Mouse (Mus musculus): ENCODE results near the gene 6330409D20Rik.

The 6330409D20Rik gene

DNA sequence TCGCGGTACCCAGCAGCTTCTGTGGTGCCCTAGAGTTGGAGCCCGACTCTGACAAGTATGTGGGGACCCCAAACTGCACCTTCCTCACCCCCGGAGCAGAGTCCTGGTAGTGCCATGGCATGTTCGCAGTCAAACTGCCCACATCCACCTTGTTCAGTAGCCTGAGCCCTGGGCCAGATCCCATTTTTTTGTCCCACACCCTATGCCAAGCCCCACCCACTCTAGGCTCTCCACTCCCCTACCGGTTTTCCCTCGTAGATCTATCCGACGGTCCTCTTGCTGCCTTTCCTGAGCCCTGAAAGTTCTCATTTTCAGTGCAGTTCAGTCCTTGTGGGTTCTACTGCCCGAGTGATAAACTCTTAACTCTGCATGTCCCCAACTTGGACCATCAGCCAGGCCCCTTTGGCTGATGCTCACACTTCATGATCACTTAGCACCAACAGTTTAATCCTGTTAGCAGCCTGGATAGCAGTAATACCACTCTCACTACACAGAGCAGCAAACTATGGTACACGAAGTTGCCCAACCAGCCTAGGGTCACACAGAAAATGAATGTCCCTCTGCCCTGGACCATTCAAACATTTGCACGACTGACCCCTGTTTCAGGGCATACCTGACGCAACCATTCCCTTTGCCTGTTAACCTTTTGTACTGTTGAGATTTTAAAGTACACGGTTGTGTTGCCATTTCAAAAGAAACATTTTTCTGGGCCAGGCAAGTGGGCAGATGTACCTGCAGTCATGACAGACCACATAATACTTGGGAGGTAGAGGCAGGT lies 39.7 kb downstream of the 6330409D20Rik start:
- no peak for DNase-seq (ENCODE audit: low read depth, low spot score)

DNA sequence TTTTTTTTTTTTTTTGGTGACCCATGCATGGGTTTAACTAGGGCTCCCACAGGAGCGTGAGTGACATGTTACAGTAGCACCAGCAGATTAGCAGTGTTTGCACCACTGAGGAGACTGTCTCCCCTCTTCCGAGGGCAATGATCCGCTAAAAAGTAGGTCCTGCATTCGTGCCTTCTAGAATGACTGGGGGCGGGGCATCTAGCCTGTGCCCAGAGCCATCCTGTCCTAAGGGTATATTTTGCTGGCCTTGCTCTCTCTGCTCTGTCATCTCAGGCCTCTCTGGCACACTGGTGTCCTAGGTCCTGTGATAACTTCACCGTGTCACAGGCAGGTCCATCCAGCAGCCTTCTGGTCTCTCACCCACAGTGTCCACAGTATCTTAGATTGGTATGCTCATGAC lies 41.1 kb downstream of the 6330409D20Rik start:
- no peak for DNase-seq (ENCODE audit: low read depth, low spot score)

DNA sequence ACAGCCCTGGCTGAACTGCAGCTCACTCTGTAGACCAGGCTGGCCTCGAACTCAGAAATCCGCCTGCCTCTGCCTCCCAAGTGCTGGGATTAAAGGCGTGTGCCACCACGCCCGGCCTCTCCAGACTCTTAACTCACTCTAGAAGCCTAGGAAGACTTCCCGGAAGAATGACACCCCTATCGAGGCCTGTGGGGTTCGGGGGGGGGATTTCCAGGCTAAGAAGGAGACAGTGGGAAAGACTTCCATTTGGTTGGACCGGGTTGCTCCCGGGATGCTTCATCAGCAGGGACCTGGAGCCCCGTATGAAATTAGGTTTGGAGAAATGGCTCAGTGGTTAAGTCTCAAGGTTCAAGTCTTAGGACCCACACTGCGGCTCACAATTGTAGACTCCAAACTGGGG lies 46.1 kb downstream of the 6330409D20Rik start:
- DNase-seq (ENCODE audit: low read depth, low spot score), result no peak

DNA sequence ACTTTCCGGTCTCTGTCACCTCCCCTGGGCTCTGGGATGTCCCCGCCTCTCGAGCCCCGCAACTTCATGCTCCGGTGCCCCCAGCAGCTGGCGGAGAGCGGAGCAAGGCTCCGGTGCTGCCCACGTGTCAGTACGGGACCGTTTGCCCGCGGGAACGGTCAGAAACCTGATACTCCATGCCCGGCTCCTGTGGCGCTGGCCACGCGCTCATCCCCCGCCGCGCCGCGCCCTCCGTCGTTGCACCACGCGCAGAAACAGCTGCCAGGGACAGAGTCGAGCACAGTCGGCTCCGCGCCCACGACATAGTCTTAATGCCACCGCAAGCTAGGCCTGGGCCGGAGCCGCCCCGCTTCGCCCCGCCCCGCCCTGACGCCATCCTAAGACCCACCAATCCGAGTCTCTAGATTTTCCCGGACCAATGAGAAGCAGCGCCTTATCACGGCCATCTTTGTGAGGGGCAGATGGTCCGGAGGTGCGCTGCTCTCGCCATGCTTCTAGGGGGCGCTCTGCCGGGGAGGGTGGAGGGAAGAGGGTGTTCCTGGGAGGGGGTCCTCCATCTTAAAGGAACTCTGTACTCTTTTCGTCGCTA lies 46.9 kb downstream of the 6330409D20Rik start:
- DNase-seq (ENCODE audit: low read depth, low spot score), result peak; percentile 98

DNA sequence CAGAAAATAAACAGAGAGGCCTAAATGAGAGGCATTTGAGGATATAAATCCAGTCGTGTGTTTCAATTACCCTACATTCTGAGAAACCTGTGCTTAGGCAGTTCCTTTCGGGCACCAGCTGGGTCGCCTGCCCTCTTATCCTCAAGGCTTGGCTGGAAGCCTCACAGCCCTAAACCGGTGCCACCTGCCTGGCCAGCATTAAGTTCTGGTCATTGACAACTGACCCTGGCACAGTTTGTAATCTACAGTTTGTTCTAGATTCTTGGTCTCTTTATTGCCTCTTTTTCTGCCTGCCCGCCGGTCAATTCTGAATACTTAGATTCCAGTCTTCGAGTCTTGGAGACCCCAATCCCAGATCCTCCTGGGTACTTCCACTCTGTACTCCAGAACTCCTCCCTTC lies 47.5 kb downstream of the 6330409D20Rik start:
- DNase-seq (ENCODE audit: low read depth, low spot score), result peak; percentile 28

DNA sequence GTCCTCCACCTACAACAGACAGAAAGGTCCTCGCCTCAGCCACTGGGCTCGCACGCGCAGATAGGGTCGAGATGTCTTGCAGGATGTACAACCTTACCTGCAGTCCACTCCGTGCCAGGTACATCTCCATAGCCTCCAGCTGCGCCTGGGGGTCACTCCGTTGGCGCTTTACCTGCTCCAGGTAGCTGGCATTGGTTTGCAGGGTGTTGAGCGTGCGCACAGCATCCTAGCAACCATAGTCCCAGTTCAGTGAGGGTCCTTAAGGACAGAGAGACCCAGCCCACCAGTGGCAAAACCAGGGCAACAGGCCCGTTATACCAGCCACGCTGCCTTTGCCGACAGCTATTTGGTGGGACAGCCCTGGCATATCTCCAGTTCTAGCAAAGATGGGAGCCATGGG lies 48.3 kb downstream of the 6330409D20Rik start:
- no peak for DNase-seq (ENCODE audit: low read depth, low spot score)

DNA sequence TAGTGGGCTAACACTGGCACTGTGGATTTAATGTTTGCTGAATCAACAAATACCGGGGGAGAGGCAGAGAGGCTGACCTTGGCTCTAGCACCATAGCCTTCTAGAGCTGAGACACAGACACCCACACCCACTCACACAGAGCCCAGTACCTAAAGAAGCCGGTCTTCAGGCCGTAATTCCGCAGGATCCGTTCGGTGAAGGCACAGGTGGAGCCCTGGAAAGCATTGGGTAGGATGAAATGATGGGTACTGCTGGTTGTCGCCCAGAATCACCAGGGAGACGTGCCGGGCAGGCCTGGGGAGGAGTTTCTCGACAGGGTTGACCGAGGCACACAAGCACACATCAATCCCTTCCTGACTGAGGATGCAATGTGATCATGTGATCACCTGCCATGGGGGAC lies 49.8 kb downstream of the 6330409D20Rik start:
- no peak for DNase-seq (ENCODE audit: low read depth, low spot score)

DNA sequence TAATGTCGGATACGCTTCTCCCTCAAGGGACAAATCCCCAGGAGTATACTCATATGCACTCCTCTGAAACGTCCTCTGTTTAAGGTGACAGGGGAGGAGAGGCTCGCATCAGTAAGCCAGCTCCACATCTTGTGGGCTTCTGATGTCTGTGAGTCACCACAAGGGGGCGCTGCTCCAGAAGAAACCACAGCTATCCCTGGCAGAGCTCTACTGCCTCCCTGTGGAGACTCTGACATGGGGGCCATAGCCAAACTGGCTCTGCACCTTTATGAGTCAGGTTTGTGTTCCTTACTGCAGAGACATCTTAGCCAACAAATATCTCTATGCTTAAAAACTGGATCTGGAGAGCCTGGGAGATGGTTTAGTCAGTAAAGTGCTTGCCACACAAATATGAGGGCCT lies 51.4 kb downstream of the 6330409D20Rik start:
- peak; percentile 89 for DNase-seq (ENCODE audit: low read depth, low spot score)

DNA sequence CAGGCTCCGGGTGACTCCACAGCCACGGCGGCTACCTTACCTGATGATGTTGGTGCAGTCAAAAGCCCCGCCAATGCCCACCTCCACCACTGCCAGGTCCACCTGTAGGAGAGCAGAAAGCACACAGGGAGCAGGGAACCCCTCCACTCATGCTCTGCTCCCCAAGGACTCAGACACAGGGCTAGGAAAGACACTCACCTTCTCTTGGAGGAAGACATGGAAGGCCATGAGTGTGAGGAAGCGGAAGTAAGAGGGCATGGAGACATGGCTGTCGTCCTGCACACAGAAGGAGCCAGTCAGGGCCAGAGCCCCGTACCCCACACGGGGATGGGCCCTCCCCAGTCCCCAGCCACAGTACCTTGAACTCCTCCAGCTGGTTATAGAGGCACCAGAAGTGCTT lies 53.3 kb downstream of the 6330409D20Rik start:
- DNase-seq (ENCODE audit: low read depth, low spot score), result no peak

DNA sequence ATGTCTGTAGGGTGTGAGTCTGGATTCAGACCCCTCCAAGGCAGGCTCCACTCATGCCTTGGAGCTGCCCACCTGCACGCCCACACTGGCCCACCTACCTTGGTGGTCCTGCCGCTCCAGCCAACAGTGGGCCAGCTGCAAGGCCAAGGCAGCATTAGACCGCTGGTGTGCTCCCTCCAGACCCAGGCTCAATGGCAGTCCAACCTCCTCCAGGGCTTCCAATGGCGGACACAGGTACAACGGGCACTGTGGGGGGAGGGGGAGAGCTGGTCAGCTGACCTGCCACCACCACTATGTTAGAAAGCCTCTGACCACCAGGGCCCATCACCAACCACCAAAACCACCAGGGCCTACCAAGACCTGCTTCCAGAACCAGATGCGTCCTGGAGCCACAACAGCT lies 54.2 kb downstream of the 6330409D20Rik start:
- no peak for DNase-seq (ENCODE audit: low read depth, low spot score)

DNA sequence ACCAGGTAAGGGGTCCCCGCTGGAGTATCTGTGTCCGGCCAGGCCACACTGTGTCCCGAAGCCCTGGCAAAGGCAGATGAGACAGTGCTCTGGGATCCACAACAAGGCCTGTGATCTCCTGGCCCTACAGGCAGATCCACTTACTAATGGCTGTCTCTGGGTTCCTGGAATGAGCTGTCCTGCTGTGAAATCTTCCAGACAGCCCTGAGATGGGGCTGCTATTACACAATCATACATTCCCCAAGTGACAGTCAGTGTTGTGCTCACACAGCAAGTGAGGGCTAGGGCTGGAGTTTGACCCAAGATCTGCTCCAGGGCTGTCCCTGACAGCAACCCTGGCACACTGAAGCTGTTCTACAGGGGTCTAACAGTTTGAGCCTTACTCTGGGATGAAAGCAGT lies 55.0 kb downstream of the 6330409D20Rik start:
- DNase-seq (ENCODE audit: low read depth, low spot score), result no peak

DNA sequence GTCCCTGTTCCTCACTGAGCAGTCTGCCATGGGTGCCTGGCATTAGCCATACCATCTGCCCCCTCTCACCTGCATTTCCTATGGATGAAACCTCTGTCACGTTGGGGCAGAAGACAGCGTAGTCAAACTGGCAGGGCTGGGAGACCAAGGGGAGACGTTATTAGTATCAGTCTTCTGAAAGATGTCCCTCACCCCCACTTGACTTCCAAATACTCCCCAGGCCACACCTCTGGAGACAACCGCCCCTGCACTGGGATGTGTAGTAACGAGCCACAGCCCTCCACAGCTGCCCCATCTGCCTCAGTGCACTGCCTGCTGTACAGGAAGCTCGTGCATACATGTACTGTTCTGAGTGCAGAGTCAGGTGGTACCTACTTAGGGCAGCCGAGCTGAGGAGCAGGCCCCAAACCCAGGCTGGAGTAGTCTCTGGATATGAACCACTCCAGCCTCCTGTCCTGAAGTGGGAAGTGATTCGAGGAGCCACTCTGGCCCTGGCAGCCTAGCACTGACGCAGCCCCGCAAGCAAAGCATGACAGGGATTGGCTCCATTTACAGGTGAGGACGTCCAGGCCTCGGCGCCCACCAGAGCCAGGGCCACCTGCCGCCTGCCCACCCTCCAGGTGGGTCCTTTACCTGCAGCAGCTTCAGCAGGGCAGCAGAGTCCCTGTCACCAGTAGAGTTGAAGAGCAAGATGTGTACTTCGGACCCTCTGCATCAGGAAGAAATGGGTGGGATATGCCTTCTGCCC lies 56.0 kb downstream of the 6330409D20Rik start:
- no peak for DNase-seq (ENCODE audit: low read depth, low spot score)

DNA sequence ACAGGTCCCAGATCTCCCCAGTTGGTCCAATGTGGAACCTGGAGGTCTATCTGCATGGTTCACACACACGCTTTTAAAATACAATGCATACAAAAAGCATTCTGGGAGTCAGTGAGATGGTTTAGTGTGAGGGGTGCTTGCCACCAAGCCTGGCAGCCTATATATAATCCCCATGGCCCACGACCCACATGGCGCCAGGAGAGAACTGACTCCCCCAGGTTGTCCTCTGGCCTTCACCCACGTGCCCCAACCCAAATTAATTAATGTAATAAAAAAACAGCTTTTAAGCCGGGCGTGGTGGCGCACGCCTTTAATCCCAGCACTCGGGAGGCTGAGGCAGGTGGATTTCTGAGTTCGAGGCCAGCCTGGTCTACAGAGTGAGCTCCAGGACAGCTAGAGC lies 57.1 kb downstream of the 6330409D20Rik start:
- DNase-seq (ENCODE audit: low read depth, low spot score), result no peak

DNA sequence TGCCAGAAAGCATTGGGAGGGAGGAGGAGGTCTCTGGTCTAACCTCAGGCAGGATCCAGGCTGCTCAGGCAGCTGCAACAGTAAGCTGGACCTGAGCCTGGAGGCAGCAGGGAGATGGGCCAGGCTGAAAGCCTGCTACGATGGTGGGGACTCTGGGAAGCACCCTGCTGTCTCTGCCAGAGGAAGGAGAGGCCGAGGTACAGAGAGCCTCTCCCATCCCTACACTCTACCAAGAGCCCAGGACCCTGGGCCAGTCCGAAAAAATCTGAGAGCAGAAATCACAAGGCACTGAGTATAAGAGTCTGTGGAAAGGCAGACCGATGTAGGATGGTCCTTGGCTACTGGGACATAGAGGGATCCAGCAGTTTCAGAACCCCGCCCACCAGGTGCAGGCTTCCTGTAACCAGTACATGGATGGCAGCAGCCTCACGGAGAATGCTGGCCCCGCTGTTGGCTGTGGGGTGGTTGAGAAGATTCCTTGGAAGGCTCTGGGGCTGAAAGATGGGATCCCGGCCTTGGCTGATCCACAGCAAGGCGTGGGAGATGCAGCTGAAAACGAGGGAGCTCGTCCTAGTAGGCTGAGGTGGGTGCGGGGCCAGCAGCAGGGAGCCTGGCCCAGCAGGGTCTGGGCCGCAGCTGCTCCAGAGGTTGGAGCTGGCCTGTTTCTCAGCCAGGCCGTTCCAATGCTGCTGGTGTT lies 57.9 kb downstream of the 6330409D20Rik start:
- DNase-seq (ENCODE audit: low read depth, low spot score), result no peak
